Mouse (Mus musculus) E14TG2a.4 (cell line): ENCODE results near the gene Ces2h.
A peak's percentile ranks its signal among the peaks of the same experiment; 100 is the strongest.

ENCODE experiments used
- H3K27me3 ChIP-seq: 2 replicates; pipeline ENCODE4 v1.6.1; 2014; ENCODE audit warnings: low read length, control low read depth; ENCODE audit not compliant: insufficient read depth
- H3K36me3 ChIP-seq: 2 replicates; pipeline ENCODE4 v1.6.1; 2014; ENCODE audit warnings: low read length, control low read depth; ENCODE audit not compliant: insufficient read depth
- H3K4me1 ChIP-seq: replicated peaks from 2 replicates; pipeline ENCODE4 v1.6.1; 2014; ENCODE audit warnings: low read depth, low read length, control low read depth
- H3K4me3 ChIP-seq: replicated peaks from 2 replicates; pipeline ENCODE4 v1.5.1; 2014; ENCODE audit warnings: mild to moderate bottlenecking, low read length
- H3K9me3 ChIP-seq: 2 replicates; pipeline ENCODE4 v1.6.1; 2014; ENCODE audit warnings: low read length, control low read depth
- CTCF ChIP-seq: conservative IDR thresholded peaks from 2 replicates; pipeline ENCODE4 v1.5.1; 2014; ENCODE audit warnings: low read length
- NANOG ChIP-seq: IDR thresholded peaks from 2 replicates; pipeline ENCODE4 v1.6.1; 2014; ENCODE audit warnings: borderline replicate concordance, low read length, mixed read lengths
- POU5F1 ChIP-seq: IDR thresholded peaks from 2 replicates; pipeline ENCODE4 v1.6.1; 2014; ENCODE audit warnings: low read length, borderline replicate concordance

Ces2h gene

GRCm38 (mm10) chr8:105011136-105011535 is 10.5 kb downstream of the Ces2h start:
- Histone ChIP-seq H3K4me3 (no peak overlapping the region), H3K36me3 (no peaks in the 10 kb centered on the region), H3K27me3 (no peaks in the 10 kb centered on the region), H3K9me3 (peaks cover 44% of the 10 kb centered on the region), H3K4me1 (no peaks in the 10 kb centered on the region)
- TF ChIP-seq CTCF = no peak
- no peak for TF ChIP-seq POU5F1
- no peak for TF ChIP-seq NANOG

- TF ChIP-seq POU5F1 = no peak
- TF ChIP-seq NANOG = no peak
- TF ChIP-seq CTCF = no peak
- no peaks in the 10 kb centered on the region for H3K36me3 ChIP-seq
- no peaks in the 10 kb centered on the region for H3K27me3 ChIP-seq
- H3K9me3 ChIP-seq = peaks cover 43% of the 10 kb centered on the region
- no peak overlapping the region for H3K4me3 ChIP-seq
- no peaks in the 10 kb centered on the region for H3K4me1 ChIP-seq
Measured at GRCm38 (mm10) chr8:105014391-105014790, 13.7 kb downstream of the Ces2h start.

DNA sequence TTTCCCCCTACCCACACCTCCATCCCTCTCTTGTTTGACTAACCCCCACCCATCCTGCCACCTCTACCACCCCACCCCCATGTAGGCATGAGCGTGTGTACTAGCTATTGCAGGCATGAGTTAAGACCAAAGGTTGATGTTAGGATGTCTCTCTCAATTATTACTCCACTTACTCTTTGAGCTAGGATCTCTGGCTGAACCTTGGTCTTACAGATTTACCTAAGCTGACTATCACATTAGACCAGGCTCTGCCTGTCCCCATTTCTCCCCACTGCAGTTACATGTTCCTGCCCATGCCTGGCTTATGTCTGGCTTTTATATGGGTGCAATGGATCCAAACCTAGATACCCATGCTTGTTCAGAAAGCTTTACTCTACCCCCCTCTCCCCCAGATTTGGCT is 21.3 kb downstream of the Ces2h start:
- Histone ChIP-seq H3K9me3 (peaks cover 4% of the 10 kb centered on the region; the same call in 1 of the 2 replicates), H3K4me1 (no peaks in the 10 kb centered on the region), H3K4me3 (no peak overlapping the region), H3K36me3 (no peaks in the 10 kb centered on the region), H3K27me3 (no peaks in the 10 kb centered on the region)
- TF ChIP-seq NANOG (no peak), POU5F1 (no peak), CTCF (no peak)

DNA sequence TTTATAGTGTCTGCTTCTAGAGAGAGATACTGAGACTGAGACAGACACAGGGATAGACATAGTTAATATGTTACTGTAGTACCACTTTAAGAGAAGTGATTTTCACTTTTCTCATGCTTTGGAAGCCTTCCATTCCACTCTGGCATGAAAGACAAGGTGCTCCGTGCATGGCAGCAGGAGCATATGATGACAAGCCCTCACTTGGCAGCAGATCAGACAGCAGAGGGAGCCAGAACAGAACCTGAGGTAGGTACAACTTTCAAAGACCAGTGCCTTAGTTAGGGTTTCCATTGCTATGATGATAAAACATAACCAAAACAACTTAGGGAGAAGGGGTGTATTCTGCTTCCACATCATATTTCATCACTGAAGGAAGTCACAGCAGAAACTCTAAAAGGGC is 22.4 kb downstream of the Ces2h start:
- H3K9me3 ChIP-seq = no peaks in the 10 kb centered on the region
- no peak for TF ChIP-seq NANOG
- TF ChIP-seq POU5F1 = no peak
- no peak for TF ChIP-seq CTCF
- no peaks in the 10 kb centered on the region for H3K27me3 ChIP-seq
- H3K4me1 ChIP-seq = no peaks in the 10 kb centered on the region
- H3K4me3 ChIP-seq = no peak overlapping the region
- H3K36me3 ChIP-seq = no peaks in the 10 kb centered on the region

DNA sequence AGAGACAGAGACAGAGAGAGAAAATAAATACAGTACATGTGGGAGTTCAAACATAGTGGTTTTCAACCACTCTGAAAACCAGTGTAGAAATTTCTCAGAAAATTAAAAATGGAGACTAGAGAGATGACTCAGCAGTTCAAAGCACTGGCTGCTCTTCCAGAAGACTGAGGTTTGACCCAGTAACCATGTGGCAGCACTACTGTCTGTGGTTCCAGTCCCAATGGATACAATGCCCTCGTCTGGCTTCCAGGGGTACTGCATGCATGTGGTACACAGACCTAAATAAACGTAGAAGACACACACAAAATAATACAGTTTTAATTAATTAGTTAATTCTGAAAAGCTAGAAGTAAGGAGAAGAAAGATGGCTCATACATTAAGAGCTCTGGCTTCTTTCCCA is 24.4 kb downstream of the Ces2h start:
- no peaks in the 10 kb centered on the region for H3K27me3 ChIP-seq
- TF ChIP-seq CTCF = peak; percentile 82
- TF ChIP-seq NANOG = no peak
- no peak for TF ChIP-seq POU5F1
- no peaks in the 10 kb centered on the region for H3K36me3 ChIP-seq
- H3K4me3 ChIP-seq = no peak overlapping the region
- no peaks in the 10 kb centered on the region for H3K4me1 ChIP-seq
- no peaks in the 10 kb centered on the region for H3K9me3 ChIP-seq

GRCm38 (mm10) chr8:105043510-105043909 is 42.9 kb downstream of the Ces2h start:
- H3K9me3 ChIP-seq = peaks cover 23% of the 10 kb centered on the region
- TF ChIP-seq POU5F1 (no peak), CTCF (no peak), NANOG (no peak)
- H3K27me3 ChIP-seq = 0 out of 2 replicates have a peak, but pooled peaks cover 2% of the 10 kb centered on the region
- no peak overlapping the region for H3K4me3 ChIP-seq
- no peaks in the 10 kb centered on the region for H3K4me1 ChIP-seq
- H3K36me3 ChIP-seq = no peaks in the 10 kb centered on the region

DNA sequence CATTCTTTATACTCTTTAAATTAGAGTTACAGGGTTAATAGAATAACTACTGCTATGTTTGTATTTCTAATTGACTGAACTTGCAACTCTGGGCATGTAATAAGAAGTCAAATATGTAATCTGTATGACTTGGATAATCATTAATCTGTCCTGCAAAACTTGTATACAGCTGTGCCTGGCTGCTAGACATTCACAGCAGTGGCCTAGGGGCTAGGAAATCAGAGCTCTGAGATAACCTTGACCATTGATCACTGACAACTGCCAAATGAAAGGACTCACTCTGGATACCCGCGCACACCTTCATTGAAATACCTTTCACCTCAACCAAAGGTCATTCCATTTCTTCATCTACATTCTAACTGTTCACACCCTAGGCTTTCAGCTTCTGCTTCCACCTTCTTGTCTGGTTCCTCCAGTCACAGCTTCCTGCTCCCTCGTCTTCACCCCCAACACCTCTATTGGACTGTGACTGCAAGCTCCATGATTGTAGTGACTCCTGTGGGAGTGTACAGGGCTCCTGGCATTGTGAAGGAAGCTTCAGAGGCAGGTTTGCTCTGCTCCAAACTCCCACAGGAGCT is 45.3 kb downstream of the Ces2h start:
- Histone ChIP-seq H3K4me3 (no peak overlapping the region), H3K27me3 (peaks cover 7% of the 10 kb centered on the region; the same call in 1 of the 2 replicates), H3K36me3 (no peaks in the 10 kb centered on the region), H3K9me3 (no peaks in the 10 kb centered on the region), H3K4me1 (no peaks in the 10 kb centered on the region)
- no peak for TF ChIP-seq CTCF
- TF ChIP-seq POU5F1 = no peak
- TF ChIP-seq NANOG = no peak

DNA sequence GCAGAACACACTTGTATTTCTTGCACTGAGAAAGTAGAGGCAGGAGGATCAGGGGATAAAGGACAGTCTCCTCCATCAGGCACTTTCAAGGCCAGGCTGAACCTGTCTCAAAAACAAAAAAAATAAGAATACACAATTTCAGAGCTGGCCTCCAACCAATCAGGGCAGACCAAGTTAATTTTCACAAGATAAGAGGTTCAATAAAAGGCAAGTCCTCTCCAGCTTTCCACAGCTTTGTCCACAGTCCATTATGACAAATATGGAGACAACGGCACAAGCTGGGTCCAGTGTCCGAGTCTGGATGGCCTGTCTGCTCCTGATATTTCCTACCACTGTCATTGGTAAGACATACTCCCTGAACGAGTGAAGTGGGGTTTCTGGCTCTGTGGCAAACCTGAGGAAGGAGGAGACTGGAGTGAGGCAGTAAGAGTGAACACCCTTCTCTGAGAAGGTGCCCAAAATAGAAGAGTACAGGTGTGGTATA is 47.8 kb downstream of the Ces2h start, which contains the start of gene Ces3a:
TSS of gene Ces3a (plus strand) at position 231 of the 484 bp plus-strand sequence.
- Histone ChIP-seq H3K9me3 (no peaks in the 10 kb centered on the region), H3K4me1 (no peaks in the 10 kb centered on the region)
- TF ChIP-seq NANOG = no peak
- no peak for TF ChIP-seq POU5F1
- no peak for TF ChIP-seq CTCF

More for the DNA sequence above, 47.8 kb downstream of the Ces2h start, which contains the start of gene Ces3a:
- H3K27me3 ChIP-seq = peaks cover 7% of the 10 kb centered on the region; the same call in 1 of the 2 replicates
- H3K36me3 ChIP-seq = no peaks in the 10 kb centered on the region
- H3K4me3 ChIP-seq = no peak within 1 kb of the TSS
